Mouse (Mus musculus): Measurements from ENCODE around the gene Nav2. TPM values are rescaled to one million over a fixed set of nuclear protein-coding genes. Genes with fewer than 3 reads are reported as not detected.

Nav2 gene
- polyA plus RNA-seq, 1 experiment from 2014 or later = 34.9 TPM

GRCm38 (mm10) chr7:49040163-49040562 lies 131.6 kb downstream of the Nav2 start:
- no peak overlapping the region for H3K27ac ChIP-seq (replicated peaks in 1 of 2; ENCODE audit: control insufficient read depth in 1 of 2, insufficient read depth in 1 of 2, low read depth in 2 of 2, low read length in 2 of 2)
- no peaks in the 10 kb centered on the region for H3K9me3 ChIP-seq (ENCODE audit: control insufficient read depth, low read length)
- H3K36me3 ChIP-seq (ENCODE audit: control insufficient read depth, insufficient read depth, low read length) = no peaks in the 10 kb centered on the region
- H3K4me1 ChIP-seq (ENCODE audit: control insufficient read depth in 2 of 2, insufficient read depth in 2 of 2, low read length in 2 of 2) = peaks cover 3 to 9% of the 10 kb centered on the region in 2 experiments; a peak in 2 of 4 replicates
- no peak for ATAC-seq (ENCODE audit: insufficient number of reproducible peaks, insufficient read depth, low FRiP score, low read depth)
- H3K4me2 ChIP-seq (ENCODE audit: low read length) = no peak overlapping the region
- 83% methylated on average over 8 of the region's 8 CpGs for WGBS
- no peaks in the 10 kb centered on the region for H3K27me3 ChIP-seq (ENCODE audit: control insufficient read depth, insufficient read depth, low read length)
- no peak overlapping the region for H3K4me3 ChIP-seq (ENCODE audit: control insufficient read depth in 1 of 2, insufficient read depth in 1 of 2, low read depth in 1 of 2, low read length in 2 of 2)
- H3K9ac ChIP-seq (ENCODE audit: low read length) = no peak overlapping the region

GRCm38 (mm10) chr7:49041334-49042070 lies 133.0 kb downstream of the Nav2 start:
- no peak overlapping the region for H3K4me3 ChIP-seq (ENCODE audit: control insufficient read depth in 1 of 2, insufficient read depth in 1 of 2, low read depth in 1 of 2, low read length in 2 of 2)
- no peaks in the 10 kb centered on the region for H3K9me3 ChIP-seq (ENCODE audit: control insufficient read depth, low read length)
- H3K27me3 ChIP-seq (ENCODE audit: control insufficient read depth, insufficient read depth, low read length) = no peaks in the 10 kb centered on the region
- no peak overlapping the region for H3K27ac ChIP-seq (replicated peaks in 1 of 2; ENCODE audit: control insufficient read depth in 1 of 2, insufficient read depth in 1 of 2, low read depth in 2 of 2, low read length in 2 of 2)
- no peak overlapping the region for H3K9ac ChIP-seq (ENCODE audit: low read length)
- no peak for ATAC-seq (ENCODE audit: insufficient number of reproducible peaks, insufficient read depth, low FRiP score, low read depth)
- H3K36me3 ChIP-seq (ENCODE audit: control insufficient read depth, insufficient read depth, low read length) = no peaks in the 10 kb centered on the region
- peaks cover 3 to 9% of the 10 kb centered on the region in 2 experiments; a peak in 2 of 4 replicates for H3K4me1 ChIP-seq (ENCODE audit: control insufficient read depth in 2 of 2, insufficient read depth in 2 of 2, low read length in 2 of 2)
- no peak overlapping the region for H3K4me2 ChIP-seq (ENCODE audit: low read length)
- 52% methylated on average over 4 of the region's 4 CpGs for WGBS

- no peak for ATAC-seq (ENCODE audit: insufficient number of reproducible peaks, insufficient read depth, low FRiP score, low read depth)
- H3K27me3 ChIP-seq (ENCODE audit: control insufficient read depth, insufficient read depth, low read length) = no peaks in the 10 kb centered on the region
- no peaks in the 10 kb centered on the region for H3K36me3 ChIP-seq (ENCODE audit: control insufficient read depth, insufficient read depth, low read length)
- peaks cover 3 to 9% of the 10 kb centered on the region in 2 experiments; a peak in 2 of 4 replicates for H3K4me1 ChIP-seq (ENCODE audit: control insufficient read depth in 2 of 2, insufficient read depth in 2 of 2, low read length in 2 of 2)
- no peak overlapping the region for H3K9ac ChIP-seq (ENCODE audit: low read length)
- no peaks in the 10 kb centered on the region for H3K9me3 ChIP-seq (ENCODE audit: control insufficient read depth, low read length)
- no peak overlapping the region for H3K4me3 ChIP-seq (ENCODE audit: control insufficient read depth in 1 of 2, insufficient read depth in 1 of 2, low read depth in 1 of 2, low read length in 2 of 2)
- no peak overlapping the region for H3K27ac ChIP-seq (replicated peaks in 1 of 2; ENCODE audit: control insufficient read depth in 1 of 2, insufficient read depth in 1 of 2, low read depth in 2 of 2, low read length in 2 of 2)
- H3K4me2 ChIP-seq (ENCODE audit: low read length) = no peak overlapping the region
- WGBS = 83% methylated on average over 6 of the region's 6 CpGs
These were observed 137.2 kb downstream of the Nav2 start for GRCm38 (mm10) chr7:49045499-49046346.

GRCm38 (mm10) chr7:49046347-49046989 lies 138.0 kb downstream of the Nav2 start:
- H3K4me2 ChIP-seq (ENCODE audit: low read length) = no peak overlapping the region
- no peaks in the 10 kb centered on the region for H3K36me3 ChIP-seq (ENCODE audit: control insufficient read depth, insufficient read depth, low read length)
- 70% methylated on average over 6 of the region's 6 CpGs for WGBS
- H3K9me3 ChIP-seq (ENCODE audit: control insufficient read depth, low read length) = no peaks in the 10 kb centered on the region
- no peak for ATAC-seq (ENCODE audit: insufficient number of reproducible peaks, insufficient read depth, low FRiP score, low read depth)
- H3K4me1 ChIP-seq (ENCODE audit: control insufficient read depth in 2 of 2, insufficient read depth in 2 of 2, low read length in 2 of 2) = peaks cover 3 to 8% of the 10 kb centered on the region in 2 experiments; a peak in 2 of 4 replicates
- H3K4me3 ChIP-seq (ENCODE audit: control insufficient read depth in 1 of 2, insufficient read depth in 1 of 2, low read depth in 1 of 2, low read length in 2 of 2) = no peak overlapping the region
- no peaks in the 10 kb centered on the region for H3K27me3 ChIP-seq (ENCODE audit: control insufficient read depth, insufficient read depth, low read length)
- H3K27ac ChIP-seq (replicated peaks in 1 of 2; ENCODE audit: control insufficient read depth in 1 of 2, insufficient read depth in 1 of 2, low read depth in 2 of 2, low read length in 2 of 2) = no peak overlapping the region
- H3K9ac ChIP-seq (ENCODE audit: low read length) = no peak overlapping the region

- no peak for ATAC-seq (ENCODE audit: insufficient number of reproducible peaks, insufficient read depth, low FRiP score, low read depth)
- 53% methylated on average over 8 of the region's 8 CpGs for WGBS
- Histone ChIP-seq H3K36me3 (ENCODE audit: control insufficient read depth, insufficient read depth, low read length) (no peaks in the 10 kb centered on the region), H3K27ac (replicated peaks in 1 of 2; ENCODE audit: control insufficient read depth in 1 of 2, insufficient read depth in 1 of 2, low read depth in 2 of 2, low read length in 2 of 2) (no peak overlapping the region), H3K9me3 (ENCODE audit: control insufficient read depth, low read length) (no peaks in the 10 kb centered on the region), H3K4me3 (ENCODE audit: control insufficient read depth in 1 of 2, insufficient read depth in 1 of 2, low read depth in 1 of 2, low read length in 2 of 2) (no peak overlapping the region), H3K4me2 (ENCODE audit: low read length) (no peak overlapping the region), H3K4me1 (ENCODE audit: control insufficient read depth in 2 of 2, insufficient read depth in 2 of 2, low read length in 2 of 2) (no peaks in the 10 kb centered on the region; a peak in 1 of 4 replicates), H3K27me3 (ENCODE audit: control insufficient read depth, insufficient read depth, low read length) (no peaks in the 10 kb centered on the region), H3K9ac (ENCODE audit: low read length) (no peak overlapping the region)
These were observed 138.8 kb downstream of the Nav2 start for GRCm38 (mm10) chr7:49047336-49047735.

- no peak overlapping the region for H3K4me2 ChIP-seq (ENCODE audit: low read length)
- H3K4me3 ChIP-seq (ENCODE audit: control insufficient read depth in 1 of 2, insufficient read depth in 1 of 2, low read depth in 1 of 2, low read length in 2 of 2) = no peak overlapping the region
These were observed 144.5 kb downstream of the Nav2 start for GRCm38 (mm10) chr7:49052871-49053618.

GRCm38 (mm10) chr7:49055273-49055672 lies 146.8 kb downstream of the Nav2 start:
- H3K36me3 ChIP-seq (ENCODE audit: control insufficient read depth, insufficient read depth, low read length) = no peaks in the 10 kb centered on the region
- no peaks in the 10 kb centered on the region for H3K27me3 ChIP-seq (ENCODE audit: control insufficient read depth, insufficient read depth, low read length)
- peak; percentile 69; the same call in 1 of the 2 replicates for ATAC-seq (ENCODE audit: insufficient number of reproducible peaks, insufficient read depth, low FRiP score, low read depth)
- no peak overlapping the region for H3K4me3 ChIP-seq (ENCODE audit: control insufficient read depth in 1 of 2, insufficient read depth in 1 of 2, low read depth in 1 of 2, low read length in 2 of 2)
- no peak overlapping the region for H3K9ac ChIP-seq (ENCODE audit: low read length)
- H3K27ac ChIP-seq (replicated peaks in 1 of 2; ENCODE audit: control insufficient read depth in 1 of 2, insufficient read depth in 1 of 2, low read depth in 2 of 2, low read length in 2 of 2) = no peak overlapping the region
- no peak overlapping the region for H3K4me2 ChIP-seq (ENCODE audit: low read length)
- H3K9me3 ChIP-seq (ENCODE audit: control insufficient read depth, low read length) = no peaks in the 10 kb centered on the region
- 49% methylated on average over 10 of the region's 10 CpGs for WGBS
- H3K4me1 ChIP-seq (ENCODE audit: control insufficient read depth in 2 of 2, insufficient read depth in 2 of 2, low read length in 2 of 2) = peaks cover 9 to 12% of the 10 kb centered on the region in 2 experiments

More at GRCm38 (mm10) chr7:49052871-49053618, 144.5 kb downstream of the Nav2 start:
- no peak for ATAC-seq (ENCODE audit: insufficient number of reproducible peaks, insufficient read depth, low FRiP score, low read depth)
- WGBS = 82% methylated on average over 9 of the region's 9 CpGs
- no peak overlapping the region for H3K9ac ChIP-seq (ENCODE audit: low read length)
- H3K27me3 ChIP-seq (ENCODE audit: control insufficient read depth, insufficient read depth, low read length) = no peaks in the 10 kb centered on the region
- no peaks in the 10 kb centered on the region for H3K36me3 ChIP-seq (ENCODE audit: control insufficient read depth, insufficient read depth, low read length)
- no peaks in the 10 kb centered on the region for H3K9me3 ChIP-seq (ENCODE audit: control insufficient read depth, low read length)
- H3K4me1 ChIP-seq (ENCODE audit: control insufficient read depth in 2 of 2, insufficient read depth in 2 of 2, low read length in 2 of 2) = peaks cover 6 to 12% of the 10 kb centered on the region in 2 experiments
- H3K27ac ChIP-seq (replicated peaks in 1 of 2; ENCODE audit: control insufficient read depth in 1 of 2, insufficient read depth in 1 of 2, low read depth in 2 of 2, low read length in 2 of 2) = no peak overlapping the region
